Mouse (Mus musculus): ENCODE measurements around the gene Dhx30. TPM values are rescaled to one million over a fixed set of nuclear protein-coding genes. Genes with fewer than 3 reads are reported as not detected.

Gene Dhx30
- polyA plus RNA-seq, 1 experiment from 2014 or later = 43.5 TPM

GRCm38 (mm10) chr9:110038485-110038884 lies 79.1 kb downstream of the Dhx30 start:
- H3K36me3 ChIP-seq (ENCODE audit: control insufficient read depth, insufficient read depth, low read length) = peaks cover 22% of the 10 kb centered on the region
- no peak for ATAC-seq (ENCODE audit: low FRiP score, low TSS enrichment)
- no peaks in the 10 kb centered on the region for H3K9me3 ChIP-seq (ENCODE audit: control insufficient read depth, low read length)
- H3K4me1 ChIP-seq (replicated peaks; ENCODE audit: control insufficient read depth, insufficient read depth) = no peaks in the 10 kb centered on the region
- no peak overlapping the region for H3K4me2 ChIP-seq (replicated peaks; ENCODE audit: low read depth)
- no peak for TF ChIP-seq CTCF (IDR thresholded peaks at IDR 0.05; ENCODE audit: low read depth)
- TF ChIP-seq EP300 (optimal IDR thresholded peaks at IDR 0.05) = no peak
- no peaks in the 10 kb centered on the region for H3K27me3 ChIP-seq (ENCODE audit: control insufficient read depth, insufficient read depth, low read length)
- DNase-seq (ENCODE audit: low spot score) = no peak
- no peak overlapping the region for H3K27ac ChIP-seq (replicated peaks)
- H3K4me3 ChIP-seq (ENCODE audit: low read depth, low read length) = no peak overlapping the region
- 92% methylated on average over 2 of the region's 2 CpGs for WGBS
- no peak overlapping the region for H3K9ac ChIP-seq (ENCODE audit: low read length)

DNA sequence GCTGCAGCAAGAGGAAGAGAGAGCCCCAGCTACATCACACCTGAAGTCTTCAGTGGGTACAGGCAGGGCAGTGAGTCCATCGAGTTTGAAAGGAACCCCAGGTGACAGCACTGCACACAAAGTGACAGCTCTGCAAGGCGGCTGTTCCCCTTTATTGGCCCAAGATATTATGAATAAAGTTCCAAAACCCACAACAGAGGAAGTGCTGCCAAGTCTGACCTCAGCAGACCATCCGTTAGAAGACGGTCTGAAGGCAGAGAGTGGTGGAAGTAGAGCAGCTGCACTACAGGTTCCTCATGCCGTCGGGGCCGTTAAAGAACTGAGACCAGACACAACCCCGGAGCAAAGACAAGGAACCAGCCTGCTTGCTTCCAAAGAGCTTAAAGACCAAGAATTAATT lies 79.7 kb downstream of the Dhx30 start:
- Histone ChIP-seq H3K27me3 (ENCODE audit: control insufficient read depth, insufficient read depth, low read length) (no peaks in the 10 kb centered on the region), H3K9ac (ENCODE audit: low read length) (no peak overlapping the region), H3K4me2 (replicated peaks; ENCODE audit: low read depth) (no peak overlapping the region), H3K9me3 (ENCODE audit: control insufficient read depth, low read length) (no peaks in the 10 kb centered on the region), H3K4me3 (ENCODE audit: low read depth, low read length) (no peak overlapping the region), H3K36me3 (ENCODE audit: control insufficient read depth, insufficient read depth, low read length) (peaks cover 22% of the 10 kb centered on the region), H3K4me1 (replicated peaks; ENCODE audit: control insufficient read depth, insufficient read depth) (no peaks in the 10 kb centered on the region), H3K27ac (replicated peaks) (no peak overlapping the region)
- no peak for DNase-seq (ENCODE audit: low spot score)
- WGBS = 78% methylated on average over 8 of the region's 8 CpGs
- TF ChIP-seq CTCF (IDR thresholded peaks at IDR 0.05; ENCODE audit: low read depth) (no peak), EP300 (optimal IDR thresholded peaks at IDR 0.05) (no peak)
- ATAC-seq (ENCODE audit: low FRiP score, low TSS enrichment) = no peak

GRCm38 (mm10) chr9:110035091-110035490 lies 82.5 kb downstream of the Dhx30 start:
- no peaks in the 10 kb centered on the region for H3K4me1 ChIP-seq (replicated peaks; ENCODE audit: control insufficient read depth, insufficient read depth)
- WGBS = 86% methylated on average over 4 of the region's 4 CpGs
- DNase-seq (ENCODE audit: low spot score) (no peak), ATAC-seq (ENCODE audit: low FRiP score, low TSS enrichment) (no peak)
- H3K9ac ChIP-seq (ENCODE audit: low read length) = no peak overlapping the region
- no peak overlapping the region for H3K27ac ChIP-seq (replicated peaks)
- H3K9me3 ChIP-seq (ENCODE audit: control insufficient read depth, low read length) = no peaks in the 10 kb centered on the region
- H3K36me3 ChIP-seq (ENCODE audit: control insufficient read depth, insufficient read depth, low read length) = peaks cover 22% of the 10 kb centered on the region
- H3K4me3 ChIP-seq (ENCODE audit: low read depth, low read length) = no peak overlapping the region
- TF ChIP-seq CTCF (IDR thresholded peaks at IDR 0.05; ENCODE audit: low read depth) (no peak), EP300 (optimal IDR thresholded peaks at IDR 0.05) (no peak)
- H3K4me2 ChIP-seq (replicated peaks; ENCODE audit: low read depth) = no peak overlapping the region
- H3K27me3 ChIP-seq (ENCODE audit: control insufficient read depth, insufficient read depth, low read length) = no peaks in the 10 kb centered on the region

Other genes with a start within 250 kb of the Dhx30 start
- gene Cdc25a, start 242.3 kb downstream of the Dhx30 start, polyA plus RNA-seq (2015; fragmentation: Nextera tagmentation; extraction: Ambion mirVana) = 17.8 and 18.4 TPM in 2 replicates
- gene Map4, start 186.4 kb downstream of the Dhx30 start, polyA plus RNA-seq (2015; fragmentation: Nextera tagmentation; extraction: Ambion mirVana) = 25.4 and 28.1 TPM in 2 replicates
- 23.1 and 26.6 TPM in 2 replicates for gene Smarcc1, start 122 bp downstream of the Dhx30 start, polyA plus RNA-seq (2015; fragmentation: Nextera tagmentation; extraction: Ambion mirVana)
- 3.0 and 3.3 TPM in 2 replicates for gene Cspg5, start 126.0 kb upstream of the Dhx30 start, polyA plus RNA-seq (2015; fragmentation: Nextera tagmentation; extraction: Ambion mirVana)
- gene Elp6, start 187.3 kb upstream of the Dhx30 start, polyA plus RNA-seq (2015; fragmentation: Nextera tagmentation; extraction: Ambion mirVana) = 10.1 and 11.6 TPM in 2 replicates
- 31.6 and 32.9 TPM in 2 replicates for gene Scap, start 215.5 kb upstream of the Dhx30 start, polyA plus RNA-seq (2015; fragmentation: Nextera tagmentation; extraction: Ambion mirVana)